Mouse (Mus musculus): ENCODE measurements at regions not wholly inside any gene's neighbourhood (a gene's known extent, or its start where the extent isn't known, plus 50 kb on each side); places are given as distances from the start of the nearest gene placed in this dataset.

GRCm38 (mm10) chr13:73116822-73117632, 143.3 kb upstream of the Irx4 start:
- TF ChIP-seq CTCF (conservative IDR thresholded peaks at IDR 0.05) = no peak
- peak in 1 of 2 experiments; percentile 25 for DNase-seq (ENCODE audit: low spot score in 2 of 2)
- Histone ChIP-seq H3K27ac (no peak overlapping the region; the same call in 1 of the 2 replicates), H3K4me3 (peak overlapping the region; percentile 48)

DNA sequence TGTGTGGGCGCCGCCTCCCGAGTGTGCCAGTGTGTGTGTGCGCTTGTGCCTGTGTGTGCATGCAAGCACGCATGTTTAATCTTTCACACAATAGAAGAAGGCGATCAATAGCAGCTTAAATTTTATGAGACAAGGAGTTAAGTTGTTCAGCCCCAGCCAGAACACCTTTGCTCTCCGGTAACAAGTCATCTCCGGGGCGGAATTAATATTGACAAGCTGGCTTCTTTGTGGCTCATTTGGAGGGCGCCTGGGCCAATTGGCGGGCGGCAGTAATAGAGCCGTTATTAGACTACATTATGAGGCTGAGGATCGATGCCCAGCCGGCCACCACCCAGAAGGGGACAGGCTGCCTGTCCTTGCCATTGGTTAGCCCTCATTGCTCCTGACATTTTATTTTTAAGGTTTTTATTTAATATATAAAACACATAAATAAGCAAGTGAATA, 142.6 kb upstream of the Irx4 start:
- TF ChIP-seq CTCF (conservative IDR thresholded peaks at IDR 0.05) = no peak
- H3K27ac ChIP-seq = no peak overlapping the region; the same call in 1 of the 2 replicates
- peak overlapping the region; percentile 48 for H3K4me3 ChIP-seq
- peak in 1 of 2 experiments; percentile 27 for DNase-seq (ENCODE audit: low spot score in 2 of 2)

GRCm38 (mm10) chr13:73122945-73123344, 137.3 kb upstream of the Irx4 start:
- no peak overlapping the region for H3K27ac ChIP-seq
- no peak overlapping the region for H3K4me3 ChIP-seq
- no peak for TF ChIP-seq CTCF (conservative IDR thresholded peaks at IDR 0.05)
- DNase-seq (ENCODE audit: low spot score in 2 of 2) = no peak

- no peak overlapping the region for H3K27ac ChIP-seq
- no peak for DNase-seq (ENCODE audit: low spot score in 2 of 2)
- no peak for TF ChIP-seq CTCF (conservative IDR thresholded peaks at IDR 0.05)
- no peak overlapping the region for H3K4me3 ChIP-seq
Measured at GRCm38 (mm10) chr13:73131270-73131669, 129.0 kb upstream of the Irx4 start.

GRCm38 (mm10) chr13:73132746-73133145, 127.5 kb upstream of the Irx4 start:
- Histone ChIP-seq H3K4me3 (no peak overlapping the region), H3K27ac (no peak overlapping the region)
- no peak for TF ChIP-seq CTCF (conservative IDR thresholded peaks at IDR 0.05)
- DNase-seq (ENCODE audit: low spot score in 2 of 2) = no peak

DNA sequence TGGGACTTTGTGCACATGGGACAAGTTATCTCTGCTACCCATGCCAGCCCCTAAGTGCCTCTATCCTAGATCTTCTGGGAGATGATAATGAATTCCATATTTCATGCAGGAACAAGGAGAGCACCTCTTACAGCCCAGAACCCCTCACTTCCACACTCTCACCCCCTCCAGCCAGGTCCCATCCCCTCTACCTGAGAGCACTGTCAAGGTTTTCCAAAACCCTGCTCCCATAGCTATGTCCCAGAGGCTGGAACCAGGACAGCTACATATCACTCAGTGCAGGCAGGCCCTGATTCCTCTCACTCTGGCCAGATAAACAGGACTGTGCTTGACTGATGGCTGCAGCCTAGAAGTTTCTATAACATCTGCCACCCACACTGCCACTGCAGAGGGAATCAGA, 125.3 kb upstream of the Irx4 start:
- TF ChIP-seq CTCF (conservative IDR thresholded peaks at IDR 0.05) = no peak
- no peak for DNase-seq (ENCODE audit: low spot score in 2 of 2)
- no peak overlapping the region for H3K27ac ChIP-seq
- H3K4me3 ChIP-seq = no peak overlapping the region

DNA sequence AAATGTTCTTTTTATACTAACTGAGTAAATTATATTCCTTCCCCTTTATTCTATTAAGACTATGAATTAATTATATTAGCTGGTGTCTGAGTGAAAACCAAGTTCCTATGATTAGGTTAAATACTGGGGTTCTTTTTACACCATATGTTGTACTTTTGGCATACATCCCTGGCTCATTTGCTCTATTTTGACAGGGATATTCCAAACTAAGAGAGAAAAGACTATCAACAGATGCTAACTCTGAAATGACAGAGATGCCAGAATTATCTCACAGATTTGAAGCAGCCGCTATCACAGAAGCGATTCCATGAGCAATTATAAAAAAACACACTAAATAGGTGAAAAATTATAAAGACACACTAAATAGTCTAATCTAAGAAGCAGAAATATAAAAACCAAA, 119.0 kb upstream of the Irx4 start:
- no peak overlapping the region for H3K27ac ChIP-seq
- no peak for TF ChIP-seq CTCF (conservative IDR thresholded peaks at IDR 0.05)
- peak; percentile 22 to 30 for DNase-seq (ENCODE audit: low spot score in 2 of 2)
- no peak overlapping the region for H3K4me3 ChIP-seq

DNA sequence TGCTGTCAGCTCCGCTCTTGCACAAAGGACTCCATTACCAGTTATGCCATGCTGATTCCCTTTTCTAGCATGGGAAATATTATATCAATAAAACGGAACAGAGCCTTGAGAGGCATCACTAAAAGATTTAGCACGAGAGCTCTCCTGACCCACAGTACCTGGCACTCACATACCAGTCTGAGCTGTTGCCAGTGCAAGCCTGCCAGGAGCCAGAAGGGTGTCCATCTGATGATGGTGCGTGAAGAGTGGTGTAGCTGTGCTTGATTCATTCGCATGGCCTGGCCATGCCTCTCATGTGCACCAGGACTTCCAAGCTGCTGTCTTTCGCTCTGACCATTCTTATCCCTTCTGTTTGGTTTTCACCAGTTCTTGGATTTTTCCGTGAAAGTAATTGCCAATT, 102.3 kb upstream of the Irx4 start:
- Histone ChIP-seq H3K4me3 (no peak overlapping the region), H3K27ac (no peak overlapping the region)
- DNase-seq (ENCODE audit: low spot score in 2 of 2) = no peak
- no peak for TF ChIP-seq CTCF (conservative IDR thresholded peaks at IDR 0.05)

- H3K4me3 ChIP-seq = no peak overlapping the region
- H3K27ac ChIP-seq = no peak overlapping the region
- no peak for DNase-seq (ENCODE audit: low spot score in 2 of 2)
- no peak for TF ChIP-seq CTCF (conservative IDR thresholded peaks at IDR 0.05)
Measured at GRCm38 (mm10) chr13:73159454-73159853, 100.8 kb upstream of the Irx4 start.

DNA sequence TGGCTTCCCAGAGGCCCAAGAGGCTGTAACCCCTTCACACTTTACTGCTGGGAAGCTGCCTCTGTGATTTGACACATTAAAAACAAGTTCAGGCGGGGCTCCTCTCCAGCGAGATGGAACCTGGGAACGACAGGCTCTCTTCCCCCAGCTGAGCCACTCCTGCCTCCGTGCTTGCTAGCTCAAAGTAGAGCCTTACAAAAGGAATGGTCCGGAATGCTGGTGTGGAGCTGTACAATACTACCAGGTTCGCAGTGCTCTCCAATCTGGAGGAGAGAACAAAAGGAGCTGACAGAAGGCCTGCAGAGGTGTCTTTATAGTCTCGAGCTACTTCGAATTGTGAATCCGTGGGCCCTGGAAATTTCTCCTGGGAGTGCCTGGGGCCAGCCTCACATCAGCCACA, 100.4 kb upstream of the Irx4 start:
- no peak for TF ChIP-seq CTCF (conservative IDR thresholded peaks at IDR 0.05)
- no peak overlapping the region; the same call in 1 of the 2 replicates for H3K4me3 ChIP-seq
- H3K27ac ChIP-seq = no peak overlapping the region
- no peak for DNase-seq (ENCODE audit: low spot score in 2 of 2)

DNA sequence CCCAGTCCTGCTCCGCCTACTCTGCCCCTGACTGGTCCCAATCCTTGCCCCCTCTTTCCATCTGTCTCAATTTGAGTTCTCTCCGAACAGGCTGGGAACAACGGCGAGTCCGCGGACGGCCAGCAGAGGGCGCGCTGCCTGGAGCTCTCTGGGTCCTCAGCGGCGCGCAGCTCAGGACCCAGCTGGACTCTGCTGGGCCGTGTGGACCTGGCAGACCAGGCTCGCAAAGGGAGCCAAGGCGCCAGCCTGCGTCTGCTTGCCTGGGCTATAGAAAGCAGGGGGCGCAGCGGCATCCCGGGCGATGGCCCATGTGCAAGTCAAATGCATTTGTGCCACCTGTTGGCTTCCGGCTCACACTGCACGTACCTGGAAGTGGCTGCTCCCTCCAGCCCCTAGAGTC, 100.0 kb upstream of the Irx4 start:
- TF ChIP-seq CTCF (conservative IDR thresholded peaks at IDR 0.05) = peak; percentile 95
- no peak overlapping the region for H3K27ac ChIP-seq
- peak overlapping the region; percentile 50 for H3K4me3 ChIP-seq
- peak; percentile 48 to 84 for DNase-seq (ENCODE audit: low spot score in 2 of 2)

GRCm38 (mm10) chr13:73170301-73170700, 90.0 kb upstream of the Irx4 start:
- Histone ChIP-seq H3K4me3 (no peak overlapping the region), H3K27ac (no peak overlapping the region)
- no peak for TF ChIP-seq CTCF (conservative IDR thresholded peaks at IDR 0.05)
- DNase-seq (ENCODE audit: low spot score in 2 of 2) = no peak

GRCm38 (mm10) chr13:73207931-73208448, 52.3 kb upstream of the Irx4 start:
- H3K27ac ChIP-seq = no peak overlapping the region
- H3K4me3 ChIP-seq = no peak overlapping the region
- DNase-seq (ENCODE audit: low spot score in 2 of 2) = no peak
- no peak for TF ChIP-seq CTCF (conservative IDR thresholded peaks at IDR 0.05)

Measured in layer of hippocampus, adult 2 months (tissue).